Mouse (Mus musculus): ENCODE results near the gene Prkg1. TPM values are rescaled to one million over a fixed set of nuclear protein-coding genes. Genes with fewer than 3 reads are reported as not detected.
A peak's percentile ranks its signal among the peaks of the same experiment; 100 is the strongest.

Prkg1 gene
- polyA plus RNA-seq, 1 experiment from 2014 or later: 2.5 TPM

- no peak overlapping the region for H3K27ac ChIP-seq
- H3K79me2 ChIP-seq (ENCODE audit: inconsistent target): no peaks in the 10 kb centered on the region
- peak overlapping the region; percentile 46; the same call in 1 of the 2 replicates for H3K4me3 ChIP-seq (ENCODE audit: inconsistent target)
- 8% methylated on average over 23 of the region's 24 CpGs for WGBS (ENCODE audit: missing documents)
- no peaks in the 10 kb centered on the region for H3K36me3 ChIP-seq (ENCODE audit: inconsistent target)
These were observed 2.2 kb downstream of the Prkg1 start for GRCm38 (mm10) chr19:31762411-31763245.

GRCm38 (mm10) chr19:31759855-31760254 is 5.0 kb downstream of the Prkg1 start:
- 87% methylated on average over 3 of the region's 3 CpGs for WGBS (ENCODE audit: missing documents)
- Histone ChIP-seq H3K36me3 (ENCODE audit: inconsistent target) (no peaks in the 10 kb centered on the region), H3K27ac (no peak overlapping the region), H3K79me2 (ENCODE audit: inconsistent target) (no peaks in the 10 kb centered on the region), H3K4me3 (ENCODE audit: inconsistent target) (no peak overlapping the region)

- no peak overlapping the region for H3K4me3 ChIP-seq (ENCODE audit: inconsistent target)
- no peaks in the 10 kb centered on the region for H3K36me3 ChIP-seq (ENCODE audit: inconsistent target)
- H3K79me2 ChIP-seq (ENCODE audit: inconsistent target): no peaks in the 10 kb centered on the region
- H3K27ac ChIP-seq: no peak overlapping the region
- 59% methylated on average over 10 of the region's 11 CpGs for WGBS (ENCODE audit: missing documents)
These were observed 8.7 kb downstream of the Prkg1 start for GRCm38 (mm10) chr19:31755929-31756792.

- no peak overlapping the region for H3K4me3 ChIP-seq (ENCODE audit: inconsistent target)
- H3K79me2 ChIP-seq (ENCODE audit: inconsistent target): no peaks in the 10 kb centered on the region
- no peak overlapping the region for H3K27ac ChIP-seq
- no peaks in the 10 kb centered on the region for H3K36me3 ChIP-seq (ENCODE audit: inconsistent target)
- WGBS (ENCODE audit: missing documents): 71% methylated on average over 9 of the region's 9 CpGs
These were observed 10.1 kb downstream of the Prkg1 start for GRCm38 (mm10) chr19:31754642-31755287.

GRCm38 (mm10) chr19:31750976-31751676 is 13.7 kb downstream of the Prkg1 start:
- WGBS (ENCODE audit: missing documents): 87% methylated on average over 11 of the region's 11 CpGs
- no peak overlapping the region for H3K4me3 ChIP-seq (ENCODE audit: inconsistent target)
- no peak overlapping the region for H3K27ac ChIP-seq
- no peaks in the 10 kb centered on the region for H3K79me2 ChIP-seq (ENCODE audit: inconsistent target)
- no peaks in the 10 kb centered on the region for H3K36me3 ChIP-seq (ENCODE audit: inconsistent target)

- no peak overlapping the region for H3K27ac ChIP-seq
- no peak overlapping the region for H3K4me3 ChIP-seq (ENCODE audit: inconsistent target)
- H3K79me2 ChIP-seq (ENCODE audit: inconsistent target): no peaks in the 10 kb centered on the region
- H3K36me3 ChIP-seq (ENCODE audit: inconsistent target): no peaks in the 10 kb centered on the region
- 22% methylated on average over 2 of the region's 2 CpGs for WGBS (ENCODE audit: missing documents)
These were observed 18.2 kb downstream of the Prkg1 start for GRCm38 (mm10) chr19:31746635-31747034.

GRCm38 (mm10) chr19:31743241-31744045 is 21.4 kb downstream of the Prkg1 start:
- Histone ChIP-seq H3K4me3 (ENCODE audit: inconsistent target) (no peak overlapping the region), H3K79me2 (ENCODE audit: inconsistent target) (no peaks in the 10 kb centered on the region), H3K36me3 (ENCODE audit: inconsistent target) (no peaks in the 10 kb centered on the region), H3K27ac (no peak overlapping the region)
- WGBS (ENCODE audit: missing documents): 91% methylated on average over 8 of the region's 8 CpGs

GRCm38 (mm10) chr19:31714900-31715299 is 49.9 kb downstream of the Prkg1 start:
- H3K79me2 ChIP-seq (ENCODE audit: inconsistent target): no peaks in the 10 kb centered on the region
- H3K27ac ChIP-seq: no peak overlapping the region
- WGBS (ENCODE audit: missing documents): 97% methylated on average over 6 of the region's 6 CpGs
- H3K4me3 ChIP-seq (ENCODE audit: inconsistent target): no peak overlapping the region
- H3K36me3 ChIP-seq (ENCODE audit: inconsistent target): no peaks in the 10 kb centered on the region

- Histone ChIP-seq H3K4me3 (ENCODE audit: inconsistent target) (no peak overlapping the region), H3K27ac (no peak overlapping the region), H3K36me3 (ENCODE audit: inconsistent target) (no peaks in the 10 kb centered on the region), H3K79me2 (ENCODE audit: inconsistent target) (no peaks in the 10 kb centered on the region)
- 87% methylated on average over 3 of the region's 4 CpGs for WGBS (ENCODE audit: missing documents)
These were observed 50.4 kb downstream of the Prkg1 start for GRCm38 (mm10) chr19:31714418-31714817.

GRCm38 (mm10) chr19:31713321-31713720 is 51.5 kb downstream of the Prkg1 start:
- WGBS (ENCODE audit: missing documents): 89% methylated on average over 4 of the region's 4 CpGs

GRCm38 (mm10) chr19:31710336-31710735 is 54.5 kb downstream of the Prkg1 start:
- Histone ChIP-seq H3K27ac (no peak overlapping the region), H3K36me3 (ENCODE audit: inconsistent target) (no peaks in the 10 kb centered on the region), H3K79me2 (ENCODE audit: inconsistent target) (no peaks in the 10 kb centered on the region), H3K4me3 (ENCODE audit: inconsistent target) (no peak overlapping the region)
- WGBS (ENCODE audit: missing documents): 91% methylated on average over 4 of the region's 4 CpGs

More at GRCm38 (mm10) chr19:31713321-31713720, 51.5 kb downstream of the Prkg1 start:
- H3K4me3 ChIP-seq (ENCODE audit: inconsistent target): no peak overlapping the region
- H3K36me3 ChIP-seq (ENCODE audit: inconsistent target): no peaks in the 10 kb centered on the region
- no peaks in the 10 kb centered on the region for H3K79me2 ChIP-seq (ENCODE audit: inconsistent target)
- no peak overlapping the region for H3K27ac ChIP-seq

GRCm38 (mm10) chr19:31703991-31704390 is 60.8 kb downstream of the Prkg1 start:
- Histone ChIP-seq H3K4me3 (ENCODE audit: inconsistent target) (no peak overlapping the region), H3K27ac (no peak overlapping the region), H3K79me2 (ENCODE audit: inconsistent target) (no peaks in the 10 kb centered on the region), H3K36me3 (ENCODE audit: inconsistent target) (no peaks in the 10 kb centered on the region)

- Histone ChIP-seq H3K79me2 (ENCODE audit: inconsistent target) (no peaks in the 10 kb centered on the region), H3K4me3 (ENCODE audit: inconsistent target) (no peak overlapping the region), H3K36me3 (ENCODE audit: inconsistent target) (no peaks in the 10 kb centered on the region), H3K27ac (no peak overlapping the region)
- 75% methylated on average over 6 of the region's 6 CpGs for WGBS (ENCODE audit: missing documents)
These were observed 65.9 kb downstream of the Prkg1 start for GRCm38 (mm10) chr19:31698916-31699315.
